Mouse (Mus musculus): ENCODE results near the gene Cct5.
"Not testable (repeated sequence)": the region's sequence is repeated elsewhere in the genome, so short reads cannot be mapped to it uniquely, and the experiment has no call there.

The Cct5 gene

DNA sequence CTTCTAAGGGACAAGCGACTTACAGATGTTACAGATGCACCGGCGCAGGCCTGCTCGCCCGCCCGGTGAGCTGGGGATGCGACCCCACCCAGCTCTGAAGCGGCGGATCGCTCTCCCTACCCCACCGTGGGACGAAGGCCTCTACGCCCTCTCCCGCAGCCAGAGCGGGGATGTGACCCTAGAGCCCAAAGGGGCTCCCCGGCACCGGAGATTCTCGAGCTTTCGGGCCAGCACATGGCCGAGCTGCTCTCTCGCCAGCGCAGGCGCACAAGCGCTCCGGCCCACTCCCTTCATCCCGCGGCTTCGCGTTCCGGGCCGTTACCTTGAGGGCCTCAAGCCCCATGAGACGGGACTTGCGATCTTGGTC is 342 bp downstream of the Cct5 start:
- no peak for DNase-seq (ENCODE audit: low spot score in 2 of 2)

DNA sequence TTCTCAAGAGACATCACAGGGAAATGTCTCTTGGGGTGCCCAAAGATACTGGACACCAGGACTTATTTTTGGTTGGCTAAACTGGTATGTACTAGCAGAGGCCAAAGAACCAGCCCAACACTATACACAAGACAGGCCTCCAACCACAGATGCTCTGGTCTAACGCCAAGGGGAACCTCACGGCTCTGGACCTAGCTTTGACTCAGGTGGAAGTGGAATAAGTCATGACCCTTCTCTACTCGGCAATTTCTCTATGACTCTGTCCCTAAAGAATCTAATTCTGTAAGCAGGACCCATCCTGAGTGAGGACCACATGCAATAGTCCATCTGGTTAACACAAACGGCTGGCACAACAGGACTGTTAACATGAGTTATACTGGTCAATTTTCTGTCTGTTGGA is 1.8 kb downstream of the Cct5 start:
- DNase-seq (ENCODE audit: low spot score in 2 of 2), result no peak

DNA sequence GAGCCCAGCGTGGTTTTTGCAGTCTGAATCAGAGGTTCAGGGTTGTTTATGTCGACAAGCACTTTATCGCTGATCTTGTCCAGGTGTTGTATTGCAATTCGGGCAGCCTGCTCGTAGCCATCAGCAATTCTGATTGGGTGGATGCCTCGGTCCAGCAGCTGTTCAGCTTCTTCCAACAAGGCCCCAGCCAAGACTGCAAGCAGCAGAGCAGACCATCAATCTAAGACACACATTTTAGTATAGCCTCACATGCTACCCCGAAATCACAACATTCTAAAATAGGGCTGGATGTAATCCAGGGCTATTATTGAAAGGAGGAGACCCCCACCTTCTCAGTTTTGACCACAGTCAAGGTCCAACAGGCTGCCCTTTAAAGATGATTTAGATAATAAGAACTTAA is 6.0 kb downstream of the Cct5 start:
- no peak for DNase-seq (ENCODE audit: low spot score in 2 of 2)

DNA sequence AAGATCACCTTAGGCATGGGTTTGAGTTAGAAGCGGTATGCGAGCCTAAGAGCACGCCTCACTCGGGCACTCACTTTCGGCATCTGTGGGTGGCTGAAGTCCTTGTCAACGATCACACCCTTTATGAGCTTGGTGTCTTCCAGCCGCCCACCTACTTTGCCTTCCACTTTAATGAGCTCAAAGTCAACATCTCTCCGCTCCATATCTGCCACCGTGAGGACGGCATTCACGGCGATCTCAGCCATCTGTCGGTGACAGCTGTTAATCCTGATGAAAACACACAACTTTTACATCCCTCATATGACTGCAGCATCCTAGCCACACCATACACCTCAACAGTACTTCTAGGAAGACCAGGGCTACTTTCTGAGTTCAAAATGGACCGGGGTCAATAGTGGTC is 7.3 kb downstream of the Cct5 start:
- DNase-seq (ENCODE audit: low spot score in 2 of 2), result no peak

DNA sequence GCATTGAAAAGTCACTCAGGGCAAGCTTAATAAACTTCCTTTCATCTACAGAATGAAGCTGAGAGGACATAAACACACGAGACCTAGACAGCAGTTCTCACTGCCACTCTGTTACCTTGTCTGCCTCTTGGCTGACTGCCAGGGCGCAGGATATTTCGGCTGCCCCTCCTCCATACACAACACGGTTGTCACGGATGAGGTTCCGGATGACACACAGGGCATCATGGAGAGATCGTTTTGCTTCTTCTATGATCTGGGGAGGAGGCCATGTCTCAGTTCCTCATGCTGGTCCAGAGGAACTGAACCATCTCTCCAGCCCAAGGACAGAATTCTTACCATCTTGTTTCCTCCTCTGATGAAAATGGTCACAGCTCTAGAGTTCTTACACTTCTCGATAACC is 9.1 kb downstream of the Cct5 start:
- DNase-seq (ENCODE audit: low spot score in 2 of 2), result no peak

DNA sequence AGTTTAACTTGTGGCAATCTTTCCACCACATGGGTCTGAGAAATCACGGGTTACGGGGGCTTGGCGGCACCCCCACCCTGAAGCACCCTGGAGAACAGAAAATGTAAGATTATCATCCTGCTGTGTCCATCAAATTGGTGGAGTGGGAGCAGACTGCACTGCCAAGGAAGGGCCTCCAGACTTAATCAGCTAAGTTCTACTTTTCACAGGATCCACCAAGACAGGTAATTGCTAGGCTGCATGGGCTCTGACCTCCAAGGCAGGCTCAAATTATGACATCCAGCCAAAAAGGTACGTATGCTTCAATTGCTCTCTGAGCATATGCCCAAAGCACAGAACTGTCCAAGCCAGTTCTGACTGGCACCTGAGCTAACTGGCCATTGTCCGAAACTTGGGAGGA is 11.4 kb downstream of the Cct5 start:
- DNase-seq (ENCODE audit: low spot score in 2 of 2), result no peak

DNA sequence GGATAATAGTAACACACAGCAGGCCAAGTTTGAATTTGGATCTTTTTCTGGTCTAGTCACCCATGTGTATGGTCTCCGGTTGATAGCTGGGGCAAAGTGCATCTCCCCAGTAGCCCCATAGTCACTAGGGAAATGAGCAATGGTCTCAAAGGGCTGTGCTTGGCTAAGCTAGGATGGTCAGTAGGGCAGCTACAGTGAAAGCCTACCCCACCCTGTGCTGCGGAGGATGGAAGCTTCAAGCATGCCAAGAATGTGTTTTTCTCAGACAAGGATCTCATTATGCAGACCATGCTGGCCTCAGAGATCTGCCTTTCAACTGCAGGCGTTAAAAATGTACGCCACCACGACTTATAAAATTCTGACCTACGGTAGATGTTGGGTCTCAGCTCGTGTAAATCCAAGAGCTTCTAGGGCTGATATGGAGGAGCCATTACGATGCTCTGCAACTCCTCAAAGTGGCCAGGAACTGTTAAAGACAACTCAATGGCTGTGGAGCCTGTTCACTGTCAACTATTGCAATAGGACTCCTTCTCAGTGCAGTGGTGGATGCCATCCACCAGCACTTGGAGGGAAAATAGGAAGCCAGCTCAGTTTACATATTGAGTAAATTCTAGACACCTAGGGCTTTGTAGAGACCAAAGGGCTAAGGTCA is 12.5 kb downstream of the Cct5 start:
- DNase-seq (ENCODE audit: low spot score in 2 of 2), result no peak

DNA sequence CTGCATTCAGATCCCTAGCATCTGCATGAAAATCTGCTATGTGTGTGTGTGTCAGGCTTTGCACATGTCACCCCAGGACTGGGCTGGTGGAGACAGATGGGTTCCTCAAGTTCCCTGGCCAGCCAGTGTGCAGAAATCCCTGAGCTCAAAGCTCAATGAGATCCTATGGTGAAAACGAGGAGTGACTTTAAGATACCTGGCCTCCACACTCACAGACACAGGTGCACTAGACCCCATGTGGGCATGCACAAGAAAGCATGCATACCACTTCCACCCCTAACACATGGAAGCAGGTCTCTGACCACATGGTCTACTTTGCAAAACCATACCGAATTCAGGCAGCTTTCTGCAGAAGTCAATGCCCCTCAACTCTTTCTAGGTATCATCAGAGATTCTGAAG is 13.8 kb downstream of the Cct5 start:
- no peak for DNase-seq (ENCODE audit: low spot score in 2 of 2)

DNA sequence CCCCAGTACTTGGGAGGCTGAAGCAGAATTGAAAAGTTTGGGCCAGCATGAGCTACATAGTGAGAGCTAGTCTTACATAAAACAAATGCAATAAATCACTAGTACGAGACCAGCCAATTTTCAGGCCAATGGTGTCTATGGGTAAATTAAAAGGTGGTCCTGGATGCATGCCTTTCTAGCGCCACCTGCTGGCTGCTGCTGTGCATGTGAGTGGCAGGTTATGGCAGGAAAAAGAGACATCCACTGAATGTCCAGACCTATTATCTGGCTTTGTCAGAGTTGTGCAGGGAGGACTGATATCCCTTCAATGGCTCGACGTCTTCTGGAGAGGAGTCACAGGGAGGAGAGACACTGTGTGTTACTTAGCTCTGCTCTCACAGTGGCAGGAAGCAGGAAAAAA is 15.1 kb downstream of the Cct5 start:
- DNase-seq (ENCODE audit: low spot score in 2 of 2), result peak; percentile 87 to 91

DNA sequence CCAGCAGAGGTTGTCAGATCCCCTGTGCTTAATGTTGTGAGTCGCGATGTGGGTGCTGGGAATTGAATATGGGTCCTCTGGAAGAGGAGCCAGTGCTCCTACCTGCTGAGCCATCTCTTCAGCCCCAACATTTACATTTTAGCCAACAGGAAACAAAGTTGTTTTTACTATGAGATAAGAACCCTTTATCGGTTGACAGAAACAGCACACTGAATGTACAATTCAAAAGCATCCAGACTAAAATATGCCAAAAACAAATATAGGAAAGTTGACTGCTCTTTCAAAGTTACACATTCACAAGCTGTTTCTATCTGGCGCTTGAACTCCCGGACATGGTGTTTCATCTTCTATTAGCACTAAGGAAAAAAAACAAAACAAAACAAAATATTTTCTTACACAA is 15.5 kb downstream of the Cct5 start:
- DNase-seq (ENCODE audit: low spot score in 2 of 2), result no peak

DNA sequence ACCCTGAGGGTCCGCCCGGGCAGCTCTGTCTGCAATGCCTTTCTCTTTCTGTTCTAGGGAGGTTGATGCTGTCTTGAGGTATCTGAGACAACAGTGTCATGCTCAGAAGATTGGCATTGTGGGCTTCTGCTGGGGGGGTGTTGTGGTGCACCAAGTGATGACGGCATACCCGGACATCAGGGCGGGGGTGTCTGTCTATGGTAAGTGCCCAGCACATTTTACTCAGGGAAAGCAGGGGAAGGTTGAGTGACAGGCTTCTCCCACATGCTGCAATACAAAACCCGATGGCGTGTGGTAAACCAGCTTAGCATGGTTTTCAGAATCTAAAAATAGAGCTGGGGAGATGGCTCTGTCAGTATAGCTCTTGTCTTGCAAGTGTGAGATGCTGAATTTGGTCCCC is 16.4 kb downstream of the Cct5 start:
- no peak for DNase-seq (ENCODE audit: low spot score in 2 of 2)

DNA sequence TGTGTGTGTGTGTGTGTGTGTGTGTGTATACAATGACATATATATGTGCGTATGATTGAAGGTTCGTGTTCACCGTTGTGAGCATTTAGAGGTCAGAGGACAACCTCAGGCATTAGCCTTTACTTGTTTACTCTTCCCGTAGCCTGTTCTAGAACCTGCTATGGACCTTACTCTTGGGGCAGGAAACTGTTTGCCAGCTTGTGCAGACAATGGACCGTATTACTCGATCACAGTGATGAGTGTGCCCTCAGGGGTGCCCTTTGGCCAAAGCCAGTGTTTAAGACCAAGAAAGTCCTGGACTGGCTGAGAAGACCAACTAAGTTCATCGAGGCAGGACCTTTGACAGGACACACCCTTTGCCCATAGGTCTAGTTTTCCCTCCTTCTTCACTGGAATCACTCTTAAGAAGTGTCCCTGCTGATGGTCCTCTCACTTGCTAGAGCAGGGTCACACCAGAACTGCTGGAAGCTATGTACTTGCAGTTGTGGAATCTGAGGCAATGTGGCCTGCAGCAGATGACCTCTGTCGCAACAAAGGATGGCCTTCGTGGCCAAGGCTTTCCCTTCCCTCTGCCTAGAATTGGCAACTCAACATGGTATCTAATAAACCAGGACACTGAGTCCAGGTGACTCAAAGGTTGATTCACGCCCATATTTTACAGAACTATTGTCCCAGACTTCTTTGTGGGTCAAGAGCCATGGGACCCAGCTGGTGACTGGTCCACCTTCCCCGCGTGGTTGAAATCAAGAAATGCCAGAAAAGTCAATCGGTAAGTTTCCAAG is 18.1 kb downstream of the Cct5 start:
- DNase-seq (ENCODE audit: low spot score in 2 of 2), result no peak

DNA sequence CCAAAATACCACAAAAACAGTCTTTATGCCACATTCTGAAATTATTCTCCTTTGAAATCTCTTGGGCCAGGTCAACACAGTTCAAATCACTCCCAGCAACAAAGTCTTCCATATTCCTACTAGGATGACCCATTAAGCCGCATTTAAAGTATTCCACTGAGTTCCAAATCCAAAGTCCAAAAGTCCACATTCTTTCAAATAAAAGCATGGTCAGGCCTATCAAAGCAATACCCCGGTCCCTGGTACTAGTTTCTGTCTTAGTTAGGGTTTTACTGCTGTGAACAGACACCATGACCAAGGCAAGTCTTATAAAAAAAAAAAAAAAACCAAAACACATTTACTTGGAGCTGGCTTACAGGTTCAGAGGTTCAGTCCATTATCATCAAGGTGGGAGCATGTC is 20.5 kb downstream of the Cct5 start:
- not testable (repeated sequence) for DNase-seq (ENCODE audit: low spot score in 2 of 2)

DNA sequence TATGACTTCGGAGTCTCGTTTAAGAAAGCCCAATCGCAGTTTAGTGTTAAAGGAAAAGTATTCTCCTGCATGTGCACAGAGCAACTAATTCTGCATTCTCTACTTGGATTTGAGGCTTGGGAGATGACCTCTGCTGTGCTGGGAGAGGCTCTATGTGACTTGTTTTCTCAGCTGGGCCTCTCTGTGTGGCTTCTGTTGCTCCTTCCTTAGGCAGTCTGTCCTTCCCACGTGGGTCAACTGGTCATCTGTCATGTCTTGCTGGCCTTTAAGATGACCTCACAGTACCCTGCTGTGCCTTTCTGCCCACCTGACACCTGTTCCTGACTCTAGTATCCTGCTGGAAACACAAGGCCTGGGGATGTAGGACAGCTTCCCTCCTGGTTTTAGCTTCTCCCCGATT is 25.5 kb downstream of the Cct5 start:
- DNase-seq (ENCODE audit: low spot score in 2 of 2), result no peak

DNA sequence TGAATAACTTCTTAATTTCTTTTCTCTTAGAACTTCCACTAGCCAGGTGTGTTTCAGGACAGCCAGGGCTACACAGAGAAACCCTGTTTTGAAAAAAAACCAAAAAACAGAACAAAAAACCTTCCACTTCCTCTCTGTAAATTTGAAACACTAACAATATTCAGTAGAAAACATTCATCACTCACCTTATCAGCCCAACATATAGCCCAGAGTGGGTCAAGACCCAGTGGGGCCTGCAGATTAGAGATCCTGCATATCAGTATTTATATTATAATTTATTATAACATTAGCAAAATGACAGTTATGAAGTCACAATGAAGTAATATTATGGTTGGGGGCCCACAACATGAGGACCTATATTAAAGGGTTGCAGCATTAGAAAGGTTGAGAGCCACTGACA is 27.9 kb downstream of the Cct5 start:
- DNase-seq (ENCODE audit: low spot score in 2 of 2), result no peak

DNA sequence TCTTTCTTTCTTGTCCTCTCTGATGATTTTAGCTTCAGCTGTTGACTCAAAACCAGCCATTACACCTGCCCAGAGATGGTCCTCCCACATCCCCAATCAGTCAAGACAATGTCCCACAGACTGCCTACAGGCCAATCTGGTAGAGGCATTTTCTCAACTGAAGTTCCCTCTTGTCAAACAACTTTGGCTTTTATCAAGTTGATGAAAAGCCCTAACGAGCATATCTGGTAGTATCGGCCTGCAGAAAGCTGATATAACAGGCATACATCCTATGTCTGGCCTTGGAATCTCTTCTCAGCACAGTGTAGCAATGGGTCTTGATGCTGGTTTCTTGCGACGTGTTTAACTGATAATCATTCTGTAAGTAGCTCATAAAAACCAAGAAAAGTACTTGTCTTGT is 28.3 kb downstream of the Cct5 start:
- no peak for DNase-seq (ENCODE audit: low spot score in 2 of 2)

DNA sequence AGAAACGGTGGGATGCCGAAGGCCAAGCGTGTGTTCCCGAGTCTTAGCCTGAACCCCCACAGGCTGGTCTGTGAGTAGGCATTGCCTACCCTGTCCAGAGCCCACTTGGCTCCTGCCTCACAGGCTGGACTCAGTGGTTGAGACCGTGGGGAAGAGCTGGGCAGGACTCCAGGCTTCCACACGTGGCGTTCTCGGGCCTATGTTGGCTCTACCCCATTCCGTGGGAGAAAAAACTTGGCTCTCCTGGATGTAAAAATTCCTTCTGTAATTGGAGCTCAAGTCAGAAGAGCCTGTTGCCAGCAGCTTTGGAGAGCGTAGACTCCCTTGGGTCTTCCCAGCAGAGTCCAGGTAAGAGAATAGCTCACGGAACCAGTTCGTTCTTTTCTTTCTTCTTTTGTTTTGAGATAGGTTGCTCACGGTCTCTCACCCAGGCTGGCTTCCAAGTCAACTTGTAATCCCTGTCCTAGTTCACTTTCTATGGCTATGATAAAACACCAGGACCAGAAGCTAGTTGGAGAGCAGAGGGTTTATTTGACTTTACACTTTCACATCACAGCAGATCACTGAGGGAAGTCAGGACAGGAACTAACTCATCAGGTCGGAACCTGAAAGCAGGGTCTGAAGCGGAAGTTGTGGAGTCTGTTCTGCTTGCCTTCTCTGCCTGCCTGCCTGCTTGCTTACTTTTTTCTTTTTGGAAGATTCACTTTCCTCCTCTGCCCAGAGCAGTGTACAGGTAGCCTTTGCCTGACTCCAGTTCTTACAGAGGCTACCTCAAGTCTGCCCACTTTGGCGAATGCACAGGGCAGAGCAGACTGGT is 29.5 kb downstream of the Cct5 start:
- DNase-seq (ENCODE audit: low spot score in 2 of 2), result no peak

DNA sequence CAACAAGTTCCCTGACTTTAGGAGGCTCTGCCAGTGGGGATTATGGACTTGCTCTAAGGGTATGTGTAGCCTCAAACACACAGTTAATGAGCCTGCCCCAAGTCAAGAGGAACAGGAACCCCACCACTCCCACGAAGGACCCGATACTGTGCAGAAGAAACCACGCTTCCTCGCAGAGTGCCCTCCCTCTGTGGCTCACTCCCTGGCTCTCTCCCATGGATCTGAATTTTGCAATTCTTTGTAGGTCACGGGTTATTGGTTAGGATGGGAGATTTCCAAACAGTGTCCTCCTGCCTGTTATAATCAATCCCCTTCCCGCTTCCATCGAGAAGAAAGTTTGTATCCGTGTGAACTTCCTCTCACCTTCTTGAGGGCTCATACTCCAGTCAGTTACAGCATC is 30.6 kb downstream of the Cct5 start:
- DNase-seq (ENCODE audit: low spot score in 2 of 2), result no peak

DNA sequence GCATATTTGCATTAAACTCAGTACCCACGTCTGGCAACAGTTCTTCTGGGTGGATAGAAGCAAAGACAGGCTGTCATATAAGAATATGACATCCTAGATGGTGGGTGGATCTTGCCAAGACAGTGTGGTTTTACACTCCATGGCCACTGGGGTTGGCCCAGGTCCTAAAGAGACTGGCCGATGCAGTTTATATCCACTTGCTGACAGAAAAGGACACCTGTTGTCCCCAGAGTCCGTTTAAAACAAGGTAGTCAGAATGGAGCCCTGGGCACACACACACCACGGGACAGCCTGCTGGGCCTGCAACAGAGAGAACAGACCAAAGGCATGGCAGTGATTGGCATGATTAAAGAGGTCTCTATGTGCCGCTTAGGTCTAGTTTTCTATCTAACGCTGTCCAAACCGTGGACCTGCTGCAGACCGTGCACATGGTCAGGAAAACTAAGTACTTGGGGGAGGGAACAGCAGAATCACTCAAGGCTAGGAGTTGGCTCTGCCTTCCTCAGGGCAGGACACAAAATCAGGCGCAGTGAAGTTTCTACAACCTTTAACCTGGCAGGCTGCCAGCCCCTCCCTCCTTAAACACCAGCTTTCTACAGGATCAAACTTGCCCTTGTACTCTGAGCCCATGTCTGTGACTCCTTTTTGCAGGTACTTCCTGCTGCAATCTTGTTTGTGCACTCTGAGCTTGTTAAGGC is 32.1 kb downstream of the Cct5 start:
- no peak for DNase-seq (ENCODE audit: low spot score in 2 of 2)

DNA sequence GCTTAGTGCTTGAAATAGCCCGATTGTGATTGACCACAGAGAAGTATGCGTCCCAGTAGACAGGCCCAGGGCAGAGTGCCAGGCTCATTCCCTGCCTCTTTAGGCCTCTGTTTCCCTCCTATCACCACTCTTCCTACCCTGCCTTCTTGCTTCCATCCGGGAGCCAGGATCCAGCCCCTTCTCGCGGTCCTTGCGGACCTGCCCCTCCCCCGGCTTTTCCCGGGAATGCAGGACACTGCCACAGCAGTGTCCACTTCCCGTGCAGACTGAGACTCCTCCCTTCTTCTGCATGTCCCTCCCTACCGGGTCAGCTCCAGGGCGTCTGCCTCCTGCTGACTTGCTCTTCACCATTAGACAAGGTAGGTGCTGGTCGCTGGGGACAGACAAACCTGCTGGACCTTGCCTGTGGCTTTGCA is 33.0 kb downstream of the Cct5 start:
- no peak for DNase-seq (ENCODE audit: low spot score in 2 of 2)

DNA sequence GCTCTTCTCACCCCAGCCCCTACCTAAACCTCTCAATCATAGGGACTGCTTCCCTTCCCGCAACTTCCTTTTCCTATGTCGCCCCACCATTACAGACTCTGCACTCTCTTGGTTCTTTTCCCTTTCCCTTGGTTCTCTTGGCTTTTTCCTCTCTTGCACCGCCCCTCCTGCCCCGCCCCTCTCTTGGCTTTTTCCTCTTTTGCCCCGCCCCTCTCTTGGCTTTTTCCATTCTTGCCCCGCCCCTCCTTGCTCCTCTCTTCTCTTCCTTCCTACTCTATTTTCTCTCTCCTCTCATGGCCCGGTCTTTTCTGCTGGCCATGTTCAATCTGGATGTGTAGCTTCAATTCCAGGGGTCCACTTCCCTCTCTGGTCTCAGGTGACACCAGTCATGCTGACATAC is 34.2 kb downstream of the Cct5 start:
- DNase-seq (ENCODE audit: low spot score in 2 of 2), result no peak

DNA sequence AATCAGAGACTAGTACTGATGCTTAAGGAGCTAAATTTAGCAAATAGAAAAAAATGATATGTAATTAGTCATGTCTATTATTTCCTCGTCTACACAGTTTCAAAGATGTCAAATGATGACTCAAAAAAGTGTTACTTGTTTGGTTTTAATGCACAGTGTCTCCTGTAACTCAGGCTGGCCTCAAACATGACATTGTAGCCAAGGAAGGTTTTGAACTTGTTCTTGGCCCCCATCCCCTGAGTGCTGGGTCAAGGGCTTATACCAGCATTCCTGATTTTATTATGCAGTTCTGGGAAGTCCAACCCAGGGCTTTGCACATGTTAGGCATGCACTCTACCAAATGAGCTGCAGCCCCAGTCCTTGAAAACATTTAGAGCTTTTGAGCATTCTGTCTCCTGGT is 35.8 kb downstream of the Cct5 start:
- no peak for DNase-seq (ENCODE audit: low spot score in 2 of 2)
